Mouse (Mus musculus) CH12.LX (cell line): ENCODE measurements around the gene Zfp90. TPM values are rescaled to one million over a fixed set of nuclear protein-coding genes. Genes with fewer than 3 reads are reported as not detected.
A peak's percentile ranks its signal among the peaks of the same experiment; 100 is the strongest.

ENCODE experiments used
- DNase-seq: peaks from one replicate; pipeline ENCODE4 v3.0.0-alpha.2; 2013; ENCODE audit errors: extremely low read depth
- H3K27ac ChIP-seq: 2 replicates; pipeline ENCODE4 v1.5.1; 2012; ENCODE audit warnings: low read depth, mild to moderate bottlenecking, control low read depth, moderate library complexity; ENCODE audit not compliant: insufficient read depth
- H3K27me3 ChIP-seq: replicated peaks from 2 replicates; pipeline ENCODE3; 2012; ENCODE audit warnings: inconsistent platforms
- H3K36me3 ChIP-seq, 2 experiments: replicated peaks in 1 of 2; 2 replicates each; pipeline versions ENCODE3 to v1.6.1; 2012; ENCODE audit warnings: inconsistent platforms in 1 of 2, low read length in 1 of 2, mild to moderate bottlenecking in 1 of 2, mixed read lengths in 1 of 2, moderate library complexity in 1 of 2; ENCODE audit not compliant: control insufficient read depth in 1 of 2, insufficient read depth in 1 of 2
- H3K4me1 ChIP-seq, 2 experiments: 2 replicates each; pipeline ENCODE4 v1.6.1; 2012; ENCODE audit warnings: inconsistent platforms in 1 of 2, moderate library complexity in 1 of 2; ENCODE audit not compliant: insufficient read depth in 2 of 2, control insufficient read depth in 1 of 2
- H3K4me2 ChIP-seq: 2 replicates; pipeline ENCODE4 v1.6.1; 2012; ENCODE audit warnings: low read depth, mild to moderate bottlenecking, control low read depth; ENCODE audit not compliant: poor library complexity, insufficient read depth, severe bottlenecking
- H3K4me3 ChIP-seq, 3 experiments: fragments of 150-350 bp in 1 of 3; sonication (generic) in 1 of 3; replicated peaks in 1 of 3; 2 replicates each; pipeline versions ENCODE3 to v1.5.1; 2011 to 2012; ENCODE audit warnings: low read depth in 2 of 3, low read length in 2 of 3, mild to moderate bottlenecking in 2 of 3, moderate library complexity in 2 of 3, control low read depth in 1 of 3, improper control_type of control experiment in 1 of 3, inconsistent platforms in 1 of 3, mixed read lengths in 1 of 3; ENCODE audit not compliant: poor library complexity in 1 of 3
- H3K79me2 ChIP-seq: replicated peaks from 2 replicates; pipeline ENCODE4 v1.6.1; 2012; ENCODE audit warnings: mild to moderate bottlenecking, moderate library complexity; ENCODE audit not compliant: control insufficient read depth, poor library complexity, insufficient read depth, severe bottlenecking; ENCODE audit errors: extremely low read depth
- H3K9ac ChIP-seq: 2 replicates; pipeline ENCODE4 v1.6.1; 2012; ENCODE audit warnings: low read depth, mild to moderate bottlenecking, control low read depth, moderate library complexity; ENCODE audit not compliant: insufficient read depth
- H3K9me3 ChIP-seq: replicated peaks from 2 replicates; pipeline ENCODE3; 2012; ENCODE audit warnings: low read length, inconsistent platforms, mixed read lengths
- BHLHE40 ChIP-seq: IDR thresholded peaks from 2 replicates; pipeline ENCODE4 v1.6.1; 2011; ENCODE audit warnings: mild to moderate bottlenecking, low read depth, low read length, improper control_type of control experiment
- CTCF ChIP-seq, 2 experiments: IDR thresholded peaks in 1 of 2; conservative IDR thresholded peaks in 1 of 2; 2 replicates each; pipeline ENCODE4 v1.5.1; 2011 to 2012; ENCODE audit warnings: low read depth in 2 of 2, low read length in 2 of 2, improper control_type of control experiment in 1 of 2, inconsistent platforms in 1 of 2, mild to moderate bottlenecking in 1 of 2, moderate library complexity in 1 of 2
- ELF1 ChIP-seq: IDR thresholded peaks from 2 replicates; pipeline ENCODE4 v1.6.1; 2014; ENCODE audit warnings: low read depth, mild to moderate bottlenecking, inconsistent platforms, low read length, improper control_type of control experiment
- HCFC1 ChIP-seq: IDR thresholded peaks from 2 replicates; pipeline ENCODE4 v1.6.1; 2012; ENCODE audit warnings: low read depth, mild to moderate bottlenecking, inconsistent platforms, low read length, improper control_type of control experiment
- IRF4 ChIP-seq: IDR thresholded peaks from 2 replicates; pipeline ENCODE4 v1.6.1; 2014; ENCODE audit warnings: low read depth, mild to moderate bottlenecking, inconsistent platforms, low read length, improper control_type of control experiment
- JUN ChIP-seq: IDR thresholded peaks from 2 replicates; pipeline ENCODE4 v1.6.1; 2011; ENCODE audit warnings: low read depth, mild to moderate bottlenecking, low read length, improper control_type of control experiment, moderate library complexity; ENCODE audit not compliant: insufficient read depth
- MAFK ChIP-seq: IDR thresholded peaks from 2 replicates; pipeline ENCODE4 v1.6.1; 2011; ENCODE audit warnings: low read length, improper control_type of control experiment; ENCODE audit not compliant: insufficient replicate concordance
- MAX ChIP-seq: IDR thresholded peaks from 2 replicates; pipeline ENCODE4 v1.6.1; 2011; ENCODE audit warnings: low read length, improper control_type of control experiment
- NRF1 ChIP-seq: IDR thresholded peaks from 2 replicates; pipeline ENCODE4 v1.6.1; 2014; ENCODE audit warnings: low read depth, mild to moderate bottlenecking, inconsistent platforms, low read length, improper control_type of control experiment, moderate library complexity
- PAX5 ChIP-seq: IDR thresholded peaks from 2 replicates; pipeline ENCODE4 v1.6.1; 2012; ENCODE audit warnings: low read length, inconsistent platforms, mixed read lengths
- SMC3 ChIP-seq: IDR thresholded peaks from 2 replicates; pipeline ENCODE4 v1.6.1; 2011; ENCODE audit warnings: low read depth, low read length, improper control_type of control experiment
- TCF12 ChIP-seq: IDR thresholded peaks from 2 replicates; pipeline ENCODE4 v1.6.1; 2014; ENCODE audit warnings: low read depth, mild to moderate bottlenecking, inconsistent platforms, low read length, improper control_type of control experiment
- UBTF ChIP-seq: IDR thresholded peaks from 2 replicates; pipeline ENCODE4 v1.6.1; 2012; ENCODE audit warnings: low read depth, mild to moderate bottlenecking, inconsistent platforms, low read length, improper control_type of control experiment, moderate library complexity
- USF1 ChIP-seq: IDR thresholded peaks from 2 replicates; pipeline ENCODE4 v1.6.1; 2014; ENCODE audit warnings: low read depth, mild to moderate bottlenecking, inconsistent platforms, low read length, improper control_type of control experiment
- USF2 ChIP-seq: conservative IDR thresholded peaks from 2 replicates; pipeline ENCODE4 v1.6.1; 2011; ENCODE audit warnings: low read depth, low read length, improper control_type of control experiment
- ZC3H11A ChIP-seq: IDR thresholded peaks from 2 replicates; pipeline ENCODE4 v1.6.1; 2012; ENCODE audit warnings: low read depth, mild to moderate bottlenecking, inconsistent platforms, low read length, improper control_type of control experiment
- dilution Hi-C: fragments of 300-500 bp; cut with MboI; formaldehyde crosslinking; loops from 2 replicates; pipeline ENCODE4 v1.14.3; 2020; ENCODE audit warnings: low sequenced_read_pairs; ENCODE audit not compliant: extremely low pct_unique_long_range_greater_than_20kb, extremely low pct_ligation_motif_present
- in situ Hi-C: fragments of 300-500 bp; cut with MboI; formaldehyde crosslinking; loops from 3 replicates; pipeline ENCODE4 v1.14.3; 2019; ENCODE audit warnings: low sequenced_read_pairs, low pct_ligation_motif_present, low pct_unique_long_range_greater_than_20kb, mixed read lengths
- polyA plus RNA-seq: library from polyadenylated mRNA; unstranded; fragments of >175 nt; gene quantifications from 2 replicates; pipeline ENCODE4 v1.2.1, GENCODE M21; 2012; ENCODE audit warnings: low read depth; ENCODE audit not compliant: insufficient read length
- total RNA-seq, 2 experiments: library from RNA; depleted of rRNA; stranded (reverse); fragments of 300-350 nt in 1 of 2; fragments of >200 nt in 1 of 2; gene quantifications; 2 replicates each; pipeline ENCODE4 v1.2.3; 2012 to 2014

The Zfp90 gene
- total and polyA plus RNA-seq, 3 experiments: 1.8 to 3.5 (median 3.0) TPM

- dilution Hi-C loops: no loop called here
- Histone ChIP-seq H3K9ac (no peak overlapping the region), H3K27ac (no peak overlapping the region), H3K36me3 (no peaks in the 10 kb centered on the region), H3K4me3 (no peak overlapping the region), H3K9me3 (no peaks in the 10 kb centered on the region), H3K79me2 (no peaks in the 10 kb centered on the region), H3K4me1 (no peaks in the 10 kb centered on the region), H3K4me2 (no peak overlapping the region), H3K27me3 (no peaks in the 10 kb centered on the region)
- in situ Hi-C loops: no loop called here
- DNase-seq: peak; percentile 12
- TF ChIP-seq USF1: no peak
These were observed 36.4 kb downstream of the Zfp90 start for GRCm38 (mm10) chr8:106451301-106452085.

- no peaks in the 10 kb centered on the region for H3K9me3 ChIP-seq
- H3K36me3 ChIP-seq: no peaks in the 10 kb centered on the region
- no peak overlapping the region for H3K27ac ChIP-seq
- no peak overlapping the region for H3K4me3 ChIP-seq
- dilution Hi-C loops: no loop called here
- no peak for DNase-seq
- H3K27me3 ChIP-seq: no peaks in the 10 kb centered on the region
- no peaks in the 10 kb centered on the region for H3K79me2 ChIP-seq
- no peak overlapping the region for H3K9ac ChIP-seq
- in situ Hi-C loops: no loop called here
- no peak for TF ChIP-seq USF1
- no peak for TF ChIP-seq USF2
- TF ChIP-seq ELF1: no peak
- TF ChIP-seq TCF12: no peak
- TF ChIP-seq IRF4: no peak
- no peak for TF ChIP-seq CTCF (conservative IDR thresholded peaks at IDR 0.05 in 1 of 2, IDR thresholded peaks at IDR 0.05 in 1 of 2; ENCODE audit: low read depth in 2 of 2, low read length in 2 of 2)
- no peak for TF ChIP-seq SMC3
- TF ChIP-seq JUN: no peak
- TF ChIP-seq NRF1: no peak
- no peak for TF ChIP-seq BHLHE40
- no peak for TF ChIP-seq HCFC1
- H3K4me1 ChIP-seq: no peaks in the 10 kb centered on the region
- no peak overlapping the region for H3K4me2 ChIP-seq
These were observed 37.8 kb downstream of the Zfp90 start for GRCm38 (mm10) chr8:106452701-106453481.

GRCm38 (mm10) chr8:106454036-106454435 is 38.9 kb downstream of the Zfp90 start:
- TF ChIP-seq UBTF (no peak), CTCF (conservative IDR thresholded peaks at IDR 0.05 in 1 of 2, IDR thresholded peaks at IDR 0.05 in 1 of 2; ENCODE audit: low read depth in 2 of 2, low read length in 2 of 2) (no peak), PAX5 (no peak), MAX (no peak), MAFK (no peak), ZC3H11A (no peak)
- dilution Hi-C loops (no loop called here), in situ Hi-C loops (no loop called here)
- Histone ChIP-seq H3K4me1 (no peaks in the 10 kb centered on the region), H3K9me3 (no peaks in the 10 kb centered on the region), H3K36me3 (no peaks in the 10 kb centered on the region), H3K4me3 (no peak overlapping the region), H3K79me2 (no peaks in the 10 kb centered on the region), H3K4me2 (no peak overlapping the region), H3K27me3 (no peaks in the 10 kb centered on the region), H3K9ac (no peak overlapping the region), H3K27ac (no peak overlapping the region)
- no peak for DNase-seq
